Mouse (Mus musculus): Measurements from ENCODE around the gene Setdb1. TPM values are rescaled to one million over a fixed set of nuclear protein-coding genes. Genes with fewer than 3 reads are reported as not detected.
A peak's percentile ranks its signal among the peaks of the same experiment; 100 is the strongest.

Setdb1 gene
- total RNA-seq, 2 experiments from 2014 or later, result 14.1 to 14.4 TPM

DNA sequence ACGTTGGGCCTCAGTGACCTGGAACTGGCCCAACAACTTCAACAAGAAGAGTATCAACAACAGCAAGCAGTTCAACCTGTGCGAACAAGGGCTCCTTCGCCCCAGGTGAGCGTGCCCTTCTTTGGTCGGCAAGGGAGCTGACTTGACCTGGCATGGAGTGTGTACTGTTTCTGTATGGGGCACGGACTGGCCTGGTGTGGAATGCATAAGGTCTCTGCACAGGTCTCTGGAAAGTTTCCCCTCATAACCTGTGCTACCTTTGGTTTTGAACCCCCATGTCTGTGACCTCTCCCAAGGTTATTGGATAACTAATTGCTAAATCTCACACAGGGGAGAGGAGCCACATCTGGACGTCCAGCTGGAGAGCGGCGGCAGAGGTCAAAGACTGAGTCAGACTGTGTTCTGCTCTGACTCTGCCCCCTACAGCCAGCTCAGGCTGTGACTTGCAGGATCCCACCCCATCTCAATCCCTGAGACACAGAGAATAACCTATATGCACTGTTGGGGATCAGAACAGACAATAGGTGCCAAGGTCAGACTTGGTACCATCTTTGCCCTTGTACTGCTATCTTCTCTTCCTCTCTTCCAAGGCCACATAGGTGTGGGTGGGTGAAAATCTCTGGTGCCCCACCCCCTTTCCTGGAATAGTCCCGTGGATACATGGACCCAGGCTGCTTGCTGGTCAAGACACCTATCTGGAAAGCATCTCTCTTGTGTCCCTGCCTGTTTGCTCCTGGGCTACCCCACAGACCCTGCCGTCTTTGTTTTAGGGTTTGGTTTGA lies 61.5 kb downstream of the Setdb1 start:
- DNase-seq, result no peak
- intact Hi-C loops (cut with DNase I), result no loop called here

DNA sequence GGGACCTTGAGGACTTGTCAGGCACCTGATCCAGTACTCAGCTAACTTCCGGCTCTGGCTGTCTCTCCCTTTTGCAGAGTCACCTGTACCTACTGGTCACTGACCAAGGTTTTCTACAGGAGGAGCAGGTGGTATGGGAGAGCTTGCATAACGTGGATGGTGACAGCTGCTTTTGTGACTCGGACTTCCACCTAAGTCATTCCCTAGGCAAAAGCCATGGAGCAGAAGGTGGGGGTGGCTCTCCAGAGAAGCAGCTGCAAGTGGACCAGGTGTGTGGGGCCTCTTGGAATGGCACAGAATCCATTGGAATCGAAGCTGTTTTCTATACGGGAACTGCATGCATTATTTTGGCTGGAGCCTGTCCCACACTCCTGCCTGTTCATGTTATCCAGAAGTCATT lies 62.3 kb downstream of the Setdb1 start:
- intact Hi-C loops (cut with DNase I), result no loop called here
- no peak for DNase-seq

DNA sequence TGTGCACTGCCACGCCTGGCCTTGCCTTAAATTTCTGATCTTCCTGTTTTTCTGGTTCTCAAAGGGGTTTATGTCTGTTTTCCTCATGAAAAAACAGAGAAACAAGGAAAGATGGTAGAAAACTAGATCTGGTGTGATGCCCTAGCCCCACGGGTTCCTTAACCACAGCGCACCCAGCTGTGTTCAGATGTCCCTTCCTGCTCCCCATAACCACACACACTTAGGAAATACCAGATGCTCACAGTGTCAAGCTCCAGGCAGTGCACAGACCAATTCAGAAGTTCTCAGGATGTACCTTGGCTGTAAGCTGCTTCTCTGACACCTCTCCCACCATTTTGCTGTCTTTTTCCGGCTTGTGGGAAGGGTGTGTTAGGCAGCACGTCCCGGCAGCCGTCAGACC lies 62.7 kb downstream of the Setdb1 start:
- DNase-seq, result no peak
- intact Hi-C loops (cut with DNase I), result no loop called here

DNA sequence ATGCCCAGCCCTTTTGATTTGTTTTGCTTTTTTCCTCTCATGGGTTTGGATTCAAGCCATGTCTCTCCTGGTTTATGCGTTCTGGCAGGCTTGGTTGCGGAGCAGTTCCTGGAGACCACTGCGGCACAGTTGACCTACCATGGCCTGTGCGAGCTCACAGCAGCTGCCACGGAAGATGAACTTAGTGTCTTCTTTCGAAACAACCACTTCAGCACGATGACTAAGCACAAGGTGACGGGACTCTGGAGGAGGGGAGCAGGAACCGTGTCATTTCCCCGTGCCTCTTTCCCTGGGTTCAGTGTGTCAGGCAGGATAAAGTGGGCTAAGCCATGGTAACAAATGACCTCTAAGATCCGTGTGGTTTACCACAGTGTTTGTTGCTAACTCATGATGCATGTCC lies 63.5 kb downstream of the Setdb1 start:
- DNase-seq, result no peak
- intact Hi-C loops (cut with DNase I), result no loop called here

DNA sequence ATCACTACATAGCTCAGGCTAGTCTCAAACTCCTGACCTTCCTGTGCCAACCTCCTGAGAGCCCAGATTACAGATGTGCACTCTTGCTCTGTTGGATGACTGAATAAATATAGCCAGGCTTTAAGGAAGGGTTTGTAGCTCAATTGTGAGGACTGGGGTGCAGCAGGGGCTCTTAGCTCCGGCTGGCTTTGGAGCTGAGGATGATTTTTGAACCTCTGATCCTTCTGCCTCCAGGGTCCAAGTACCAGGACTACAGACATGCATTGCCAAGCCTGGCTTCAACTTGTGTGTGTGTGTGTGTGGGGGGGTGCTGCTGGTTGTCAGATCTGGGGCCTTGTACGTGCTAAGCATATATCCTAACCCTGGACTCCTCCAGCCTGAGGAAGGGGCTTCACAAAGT lies 64.1 kb downstream of the Setdb1 start:
- intact Hi-C loops (cut with DNase I), result no loop called here

DNA sequence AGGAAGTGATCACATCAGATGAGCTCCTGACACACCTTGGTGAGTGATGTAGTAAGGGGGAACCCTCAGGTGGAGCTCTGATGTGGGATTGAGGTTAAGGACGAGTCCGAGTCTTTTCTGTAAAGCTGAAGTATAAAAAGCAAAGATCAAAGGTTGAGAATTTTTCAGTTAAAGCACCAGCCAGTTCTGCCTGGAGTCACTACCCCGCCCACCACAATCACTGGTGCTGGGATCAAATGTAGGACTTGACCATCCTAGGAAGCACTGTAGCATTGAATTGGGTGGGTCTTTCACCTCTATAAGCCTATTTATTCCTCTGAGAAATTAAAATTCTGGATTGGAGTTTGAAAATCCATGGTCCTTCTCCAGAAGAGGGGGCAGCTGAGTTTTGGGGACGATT lies 66.0 kb downstream of the Setdb1 start:
- intact Hi-C loops (cut with DNase I), result no loop called here
- no peak for DNase-seq

More for the DNA sequence above, 64.1 kb downstream of the Setdb1 start:
- DNase-seq, result no peak

DNA sequence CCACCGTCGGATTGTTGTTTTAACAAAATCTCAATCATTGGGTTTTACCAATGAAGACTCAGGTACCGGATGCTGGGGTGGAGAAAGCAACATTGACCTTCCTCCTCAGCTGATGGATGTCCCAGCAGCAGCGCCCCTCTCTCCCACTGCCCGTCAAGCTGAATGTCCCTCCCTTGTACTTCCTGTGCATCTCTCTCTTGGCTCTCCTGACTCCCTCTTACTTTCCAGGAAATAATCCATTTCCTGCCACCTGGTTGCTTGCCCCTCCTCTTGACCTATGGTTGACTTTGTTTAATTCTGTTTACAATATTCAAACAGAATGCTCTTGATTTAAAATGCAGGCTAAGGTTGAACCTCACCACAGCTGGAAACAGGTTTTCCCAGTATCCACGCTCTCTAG lies 66.8 kb downstream of the Setdb1 start:
- intact Hi-C loops (cut with DNase I), result no loop called here
- no peak for DNase-seq

DNA sequence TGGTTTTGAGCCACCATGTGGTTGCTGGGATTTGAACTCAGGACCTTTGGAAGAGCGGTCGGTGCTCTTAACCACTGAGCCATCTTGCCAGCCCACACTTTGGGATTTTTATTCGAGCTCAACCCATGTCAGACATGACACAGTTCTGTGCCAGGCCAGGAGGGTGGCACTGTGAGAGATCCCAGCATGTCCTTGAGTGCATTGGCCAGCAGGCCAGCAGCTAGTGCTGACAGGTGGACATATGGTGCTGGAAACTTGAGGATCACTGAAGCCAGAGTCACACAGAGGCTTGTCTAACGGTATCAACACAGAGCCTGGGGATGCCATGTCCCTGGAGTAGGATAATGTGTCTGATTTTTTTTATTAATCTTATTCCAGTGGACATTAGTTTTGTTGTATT lies 67.6 kb downstream of the Setdb1 start:
- no peak for DNase-seq
- intact Hi-C loops (cut with DNase I), result no loop called here

DNA sequence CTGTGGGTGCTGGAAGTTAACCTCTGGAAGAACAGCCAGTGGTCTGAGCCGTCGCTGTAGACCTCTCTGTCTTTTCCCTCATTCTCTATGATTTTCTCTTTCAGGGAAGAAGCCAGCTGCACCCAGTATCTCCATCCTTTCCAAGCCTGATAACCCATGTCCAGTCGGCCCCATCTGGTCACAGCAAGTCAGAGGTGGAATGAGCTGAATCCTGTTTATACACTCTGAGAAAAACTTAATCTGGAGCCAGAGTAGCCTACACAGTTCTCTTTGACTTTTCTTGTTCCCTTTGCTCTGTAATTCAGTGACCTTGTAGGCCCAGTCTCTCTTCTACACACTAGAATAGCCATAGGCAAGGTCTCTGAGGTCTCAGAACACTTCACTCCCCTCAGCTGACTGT lies 69.5 kb downstream of the Setdb1 start:
- no peak for DNase-seq
- intact Hi-C loops (cut with DNase I), result no loop called here

DNA sequence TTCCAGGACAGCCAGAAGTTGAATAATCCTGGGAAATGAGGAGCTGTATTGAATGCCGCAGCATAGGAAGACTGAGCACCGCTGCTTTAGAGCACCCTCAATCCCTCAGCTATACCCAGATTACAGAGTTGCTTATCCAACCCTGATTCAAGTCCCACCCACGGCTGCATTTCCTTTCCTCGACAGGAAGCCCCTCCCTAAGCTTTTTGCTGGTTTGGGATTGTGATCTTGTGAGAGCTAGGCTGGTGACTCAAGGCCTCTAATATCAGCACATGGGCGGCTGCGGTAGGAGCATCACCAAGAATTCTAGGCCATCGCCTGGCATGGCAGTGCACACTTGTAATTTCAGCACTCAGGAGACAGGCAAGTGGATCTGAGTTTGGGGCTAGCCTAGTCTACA lies 70.5 kb downstream of the Setdb1 start:
- intact Hi-C loops (cut with DNase I), result no loop called here
- DNase-seq, result no peak

DNA sequence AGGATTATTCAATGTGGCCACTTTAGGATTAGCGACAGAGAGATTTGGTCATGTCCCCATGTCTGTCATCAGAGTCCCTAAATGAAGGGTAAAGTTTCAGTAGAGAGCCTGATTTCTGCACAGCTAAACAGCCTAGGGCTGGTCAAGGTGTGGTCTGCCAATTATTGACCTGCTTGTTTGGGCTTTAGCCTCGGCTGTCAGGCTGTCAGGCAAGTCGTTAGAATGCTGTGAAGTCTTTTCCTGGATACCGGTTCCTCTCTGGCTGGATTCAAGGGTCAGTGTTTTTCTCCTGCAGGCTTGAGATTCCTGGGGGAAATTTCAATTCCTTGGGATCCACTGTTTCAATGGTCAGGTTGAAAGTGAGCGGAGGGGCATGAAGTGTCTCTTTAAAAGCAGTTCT lies 71.0 kb downstream of the Setdb1 start:
- DNase-seq, result no peak
- intact Hi-C loops (cut with DNase I), result no loop called here

DNA sequence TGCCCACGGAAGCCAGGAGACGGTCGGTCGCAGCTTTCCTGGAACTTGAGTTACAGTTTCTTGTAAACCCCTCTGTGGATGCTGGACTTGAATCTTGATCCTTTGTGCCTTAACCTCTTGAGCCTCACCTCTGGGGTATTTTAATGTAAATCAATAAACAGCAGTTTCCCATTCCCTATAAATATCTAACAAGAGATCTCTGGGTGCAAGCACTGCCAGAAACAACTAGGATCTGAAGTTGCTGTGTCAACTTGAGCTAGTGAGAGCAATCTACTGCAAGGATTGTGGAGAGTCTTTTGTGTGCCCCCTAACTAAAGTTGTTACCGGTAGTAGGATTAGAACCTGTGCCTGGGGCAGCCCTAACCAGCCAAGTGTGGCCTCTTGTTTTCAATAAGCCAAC lies 71.6 kb downstream of the Setdb1 start:
- no peak for DNase-seq
- intact Hi-C loops (cut with DNase I), result no loop called here

DNA sequence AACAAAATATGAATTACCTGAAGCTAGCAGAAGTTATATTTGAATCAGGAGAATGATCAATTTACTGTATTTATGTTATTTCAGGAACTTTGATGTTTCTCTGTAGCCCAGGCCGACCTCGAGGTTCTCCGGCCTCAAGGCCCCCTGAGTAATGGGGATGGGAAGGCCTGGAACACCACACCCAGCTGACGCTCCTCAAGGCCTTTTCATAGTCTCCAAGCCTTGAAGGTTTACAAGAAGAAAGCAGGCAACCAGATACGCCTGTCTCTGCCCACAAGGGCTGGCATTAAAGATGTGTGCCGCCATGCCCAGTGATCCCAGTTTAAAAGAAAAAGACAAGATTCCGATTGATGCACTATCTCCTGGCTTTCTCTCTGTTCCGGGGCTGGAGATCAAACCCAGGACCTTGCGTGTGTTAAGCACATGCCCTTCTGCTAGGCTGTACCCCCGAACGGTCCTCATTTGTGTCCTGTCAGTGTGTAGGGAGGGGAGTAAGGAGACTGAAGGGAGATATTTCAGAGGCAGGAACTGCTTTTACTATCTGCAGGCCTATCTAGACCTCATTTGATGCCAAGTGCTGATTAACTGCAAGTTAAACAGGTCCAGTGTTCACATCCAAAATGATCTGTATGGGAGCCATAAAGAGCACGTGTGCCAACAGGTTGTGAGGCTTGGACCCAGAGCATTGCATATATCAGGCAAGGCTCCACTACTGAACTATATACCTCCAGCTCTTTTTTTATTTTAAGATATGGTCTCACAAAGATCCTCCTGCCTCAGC lies 72.3 kb downstream of the Setdb1 start:
- no peak for DNase-seq

DNA sequence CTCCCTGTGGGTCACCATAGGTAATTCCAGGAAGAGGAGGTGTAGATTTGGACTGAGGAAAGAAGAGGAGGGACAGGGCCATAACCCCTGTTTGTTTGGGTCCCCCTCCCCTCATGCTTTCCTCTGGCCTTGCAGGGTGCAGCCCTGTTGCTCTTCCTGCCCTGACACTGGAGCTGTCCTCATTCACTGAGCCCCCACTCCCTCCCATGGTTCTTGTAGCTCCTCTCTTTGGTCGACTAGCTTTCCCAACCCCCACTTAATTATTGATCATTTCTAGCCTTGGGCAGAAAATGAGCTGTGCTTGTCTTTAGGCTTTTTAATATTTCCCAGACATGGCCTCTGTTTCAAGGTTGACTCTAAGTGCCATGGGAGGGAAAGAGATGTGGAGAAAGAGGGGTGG lies 72.9 kb downstream of the Setdb1 start:
- intact Hi-C loops (cut with DNase I), result no loop called here
- DNase-seq, result no peak

More for the DNA sequence above, 72.3 kb downstream of the Setdb1 start:
- intact Hi-C loops (cut with DNase I), result no loop called here

DNA sequence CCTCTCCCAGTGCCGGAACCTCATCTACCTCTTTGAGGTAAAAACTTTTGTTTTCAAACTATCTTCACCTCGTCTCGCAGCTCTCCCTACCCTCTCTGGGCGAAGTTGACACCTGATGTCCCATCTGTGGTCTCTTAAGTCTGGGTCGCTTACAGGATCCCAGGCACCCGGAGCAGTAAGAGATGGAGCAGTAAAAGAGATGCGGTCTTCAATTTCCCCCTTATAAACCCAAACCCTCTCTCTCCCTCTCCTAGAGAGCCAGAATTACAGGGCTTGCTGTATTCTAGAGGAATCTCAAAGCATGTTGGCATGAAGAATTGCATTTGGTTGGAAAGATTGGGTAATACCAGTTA lies 73.4 kb downstream of the Setdb1 start:
- intact Hi-C loops (cut with DNase I), result loop anchor here (2.0 kb wide), 1 partner anchor 31 kb away; the partner anchor contains the start of gene Cers2
- no peak for DNase-seq

DNA sequence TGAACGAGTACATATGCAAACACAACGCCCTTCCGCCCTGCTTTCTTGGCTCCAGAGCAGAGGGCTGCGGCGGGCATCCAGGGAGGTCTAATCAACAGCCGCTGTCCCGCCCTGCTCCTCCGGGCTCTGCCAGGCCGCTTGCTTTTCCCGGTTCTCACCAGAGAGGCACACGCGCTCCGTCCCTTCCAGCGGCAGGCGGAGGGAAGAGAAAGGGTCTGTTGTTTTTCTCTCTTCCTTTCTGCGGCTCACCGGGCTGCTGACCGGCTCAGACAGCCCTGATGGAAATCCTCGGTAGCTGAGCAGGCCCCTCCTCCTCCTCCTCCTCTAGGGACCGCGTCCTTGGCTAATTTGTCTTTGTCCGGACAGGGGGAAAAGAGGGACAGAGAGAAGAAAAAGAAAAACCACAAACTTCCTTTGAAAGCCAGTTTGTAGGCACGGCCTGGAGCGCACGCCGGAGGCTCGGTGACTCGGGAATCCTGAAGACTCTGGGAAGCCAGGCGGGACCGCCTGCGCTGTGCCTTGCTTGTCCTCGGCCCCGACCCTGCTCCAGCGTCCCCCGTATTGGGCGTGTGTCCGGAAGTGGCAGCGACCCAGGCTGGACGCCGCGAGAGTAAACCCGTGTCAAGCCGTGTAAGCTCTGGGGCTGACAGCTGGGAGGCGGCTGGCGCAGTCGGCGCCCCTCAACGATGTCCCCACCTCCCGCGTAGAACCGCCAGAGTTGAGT lies 74.0 kb downstream of the Setdb1 start:
- intact Hi-C loops (cut with DNase I), result loop anchor here (2.0 kb wide), 1 partner anchor 32 kb away; the partner anchor contains the start of gene Cers2
- DNase-seq, result peak; percentile 83 to 85

DNA sequence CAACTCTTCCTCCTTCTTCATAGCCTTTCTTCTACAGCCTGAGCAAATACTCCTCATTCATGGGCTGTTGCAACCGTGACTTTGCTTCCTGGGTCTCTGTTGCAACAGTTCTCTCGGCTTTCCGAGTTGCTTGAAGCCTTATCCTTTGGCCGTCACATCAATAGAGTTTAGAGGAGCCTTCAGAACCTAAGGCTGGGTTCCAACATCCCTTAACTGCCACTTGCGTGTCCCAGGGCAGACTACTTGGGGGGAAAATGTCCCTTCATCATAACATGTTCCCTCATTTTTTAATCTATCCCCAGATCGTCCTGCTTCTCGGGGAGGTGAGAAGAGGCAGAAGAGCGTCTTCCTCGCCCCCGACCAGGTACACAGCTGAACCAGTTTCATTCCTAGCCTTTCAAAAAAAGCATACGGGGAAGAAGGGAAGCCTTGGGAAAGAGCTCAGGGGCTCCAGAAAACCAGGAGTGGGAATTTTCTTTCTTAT lies 74.6 kb downstream of the Setdb1 start:
- peak; percentile 36 to 46 for DNase-seq

DNA sequence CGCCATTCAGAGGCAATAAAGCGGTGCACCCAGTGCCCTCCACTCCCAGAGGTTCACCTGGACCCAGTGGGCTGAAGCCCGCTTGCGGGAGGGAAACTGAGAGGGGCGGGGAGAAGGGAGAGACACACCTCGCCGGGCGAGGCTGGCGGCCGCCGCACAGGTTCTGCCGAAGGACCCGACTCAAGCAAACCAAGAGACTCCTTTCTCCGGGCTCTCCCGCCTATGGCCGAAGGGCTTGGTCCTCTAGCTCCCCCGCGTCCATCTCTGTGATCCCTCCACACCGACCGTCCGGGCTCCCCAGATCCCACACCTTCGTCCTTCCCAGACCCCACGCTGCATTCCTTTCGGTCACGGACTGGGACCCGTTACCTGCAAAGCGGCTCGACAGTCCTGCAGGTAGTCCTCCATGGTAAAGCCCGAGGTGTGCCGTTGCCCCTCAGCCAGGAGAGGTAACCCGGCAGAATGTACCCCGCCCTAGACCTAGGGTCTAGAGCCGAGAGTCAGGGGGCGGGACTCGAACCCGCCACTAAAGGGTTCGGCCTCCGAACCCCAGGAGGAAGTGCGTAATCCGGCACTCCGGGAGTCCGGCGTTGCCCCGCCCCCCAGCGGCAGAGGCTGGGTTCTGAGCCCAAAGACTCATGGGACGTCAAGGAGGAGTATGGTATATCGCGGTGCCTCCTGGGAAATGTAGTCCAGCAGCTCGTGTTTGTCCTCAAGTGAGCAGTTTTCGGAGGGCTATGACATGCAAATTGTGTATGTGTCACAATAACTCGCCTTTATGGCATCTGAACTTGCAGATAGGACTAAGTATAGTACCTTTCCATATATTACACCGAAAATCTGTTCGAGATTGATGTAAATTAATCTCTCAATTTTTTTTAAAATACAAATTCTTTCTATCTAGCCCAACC lies 75.5 kb downstream of the Setdb1 start, which contains the start of the genes Mindy1 and Prune1:
Gene Mindy1 (plus strand): TSS at position 130 of the 911 bp plus-strand sequence.
Gene Prune1 (minus strand): TSS at position 861 of the 911 bp plus-strand sequence.
- peak; percentile 98 to 99 for DNase-seq
- intact Hi-C loops (cut with DNase I), result loop anchor here (2.0 kb wide), 1 partner anchor 33 kb away; the partner anchor contains the start of gene Cers2

More for the DNA sequence above, 74.6 kb downstream of the Setdb1 start:
- intact Hi-C loops (cut with DNase I), result loop anchor here (2.0 kb wide), 1 partner anchor 32 kb away; the partner anchor contains the start of gene Cers2

DNA sequence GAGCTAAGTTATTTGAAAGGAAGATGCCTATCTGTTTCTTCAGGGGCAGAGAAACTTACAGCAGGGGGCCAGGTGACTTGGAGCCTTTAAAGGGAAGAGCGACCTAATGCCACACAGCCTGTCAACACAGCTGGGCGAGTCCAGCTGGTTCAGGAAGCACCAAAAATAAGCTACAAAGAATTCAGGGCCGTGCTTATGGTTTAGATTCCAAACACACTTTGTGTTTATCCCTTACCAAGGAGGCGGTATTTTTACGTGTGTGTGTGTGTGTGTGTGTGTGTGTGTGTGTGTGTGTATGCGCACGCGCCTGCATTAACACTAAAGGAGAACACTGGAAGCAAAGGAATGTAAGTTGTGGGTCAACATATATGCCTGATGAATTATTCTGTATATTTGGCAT lies 76.3 kb downstream of the Setdb1 start:
- DNase-seq, result peak; percentile 13 to 16
- intact Hi-C loops (cut with DNase I), result no loop called here

DNA sequence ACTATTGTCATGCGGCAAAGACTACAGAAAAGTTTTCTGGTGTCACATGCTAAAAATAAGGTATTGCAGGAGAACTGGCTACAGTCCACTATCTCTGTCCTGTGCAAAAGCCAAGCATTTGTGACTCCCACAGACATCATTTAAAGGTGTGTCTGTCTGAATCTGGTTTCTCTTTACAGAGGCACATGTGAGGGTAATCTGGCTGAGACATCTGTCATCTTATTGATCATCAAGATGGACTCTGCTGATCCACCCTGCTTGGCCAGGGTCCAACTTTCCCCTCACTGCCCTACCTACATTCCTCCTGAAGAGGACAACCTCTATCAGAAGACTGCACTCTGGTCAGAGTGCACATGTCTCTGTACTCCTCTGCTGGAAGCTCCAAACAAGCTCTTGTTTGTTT lies 79.9 kb downstream of the Setdb1 start:
- peak in 1 of 2 experiments; percentile 26 for DNase-seq
- intact Hi-C loops (cut with DNase I), result no loop called here
